Mouse (Mus musculus): ENCODE results near the gene Colec11.

DNA sequence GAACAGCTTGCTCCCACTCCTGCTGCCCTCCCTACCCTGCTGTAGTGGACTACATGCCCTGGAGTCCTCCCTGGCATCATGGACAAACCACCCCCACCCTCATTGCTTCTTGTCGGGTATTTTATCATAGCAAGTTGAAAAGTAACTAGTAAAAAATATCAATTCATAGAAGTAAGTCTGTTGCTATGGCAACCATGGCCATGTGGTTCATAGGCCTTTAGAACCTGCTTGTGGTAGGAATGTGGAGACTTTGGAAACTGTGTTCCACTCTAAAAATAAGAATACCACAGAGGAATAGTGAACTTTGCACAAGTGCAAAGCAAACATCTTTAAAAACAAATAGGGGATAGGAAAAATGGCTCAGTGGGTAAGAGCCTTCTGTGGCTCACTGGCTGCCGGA is 50.9 kb downstream of the Colec11 start:
- TF ChIP-seq CTCF (IDR thresholded peaks at IDR 0.05; ENCODE audit: low read depth, low read length) (no peak), POLR2A (IDR thresholded peaks at IDR 0.05; ENCODE audit: borderline replicate concordance, low read depth, low read length) (no peak)

Data from bone marrow macrophage, adult 2 months (primary cell).